Mouse (Mus musculus) forebrain, postnatal 0 days (tissue): ENCODE measurements around the gene Pcbp3. TPM values are rescaled to one million over a fixed set of nuclear protein-coding genes. Genes with fewer than 3 reads are reported as not detected.

Experiments used
- ATAC-seq: fragments of 200-750 bp; cut with Nextera tagmentation; 2 replicates; pipeline ENCODE4 v1.8.0; 2017; ENCODE audit warnings: mild to moderate bottlenecking, moderate library complexity
- DNase-seq: peaks from one replicate; pipeline ENCODE4 v3.0.0-alpha.2; 2015
- H3K27ac ChIP-seq: fragments of 300-500 bp; sonication (generic); 2 replicates; pipeline ENCODE4 v1.5.1; 2014; ENCODE audit warnings: low read depth, mild to moderate bottlenecking, antibody characterized with exemption, low read length, moderate library complexity, mixed read lengths
- H3K27me3 ChIP-seq: fragments of 300-500 bp; sonication (generic); 2 replicates; pipeline ENCODE4 v1.6.1; 2014; ENCODE audit warnings: mild to moderate bottlenecking, low read length, mixed read lengths; ENCODE audit not compliant: insufficient read depth
- H3K36me3 ChIP-seq: fragments of 300-500 bp; sonication (generic); 2 replicates; pipeline ENCODE4 v1.6.1; 2014; ENCODE audit warnings: mild to moderate bottlenecking, moderate library complexity; ENCODE audit not compliant: insufficient read depth
- H3K4me1 ChIP-seq: fragments of 300-500 bp; sonication (generic); 2 replicates; pipeline ENCODE4 v1.6.1; 2014; ENCODE audit warnings: antibody characterized with exemption; ENCODE audit not compliant: insufficient read depth
- H3K4me2 ChIP-seq: fragments of 300-500 bp; sonication (generic); 2 replicates; pipeline ENCODE4 v1.6.1; 2014; ENCODE audit warnings: low read depth, mild to moderate bottlenecking, moderate library complexity
- H3K4me3 ChIP-seq: fragments of 300-500 bp; sonication (generic); 2 replicates; pipeline ENCODE4 v1.5.1; 2014; ENCODE audit warnings: low read depth, low read length, mixed read lengths
- H3K9ac ChIP-seq: fragments of 300-500 bp; sonication (generic); 2 replicates; pipeline ENCODE4 v1.6.1; 2014; ENCODE audit warnings: mild to moderate bottlenecking
- H3K9me3 ChIP-seq: fragments of 300-500 bp; sonication (generic); 2 replicates; pipeline ENCODE4 v1.6.1; 2016; ENCODE audit warnings: low read length
- CTCF ChIP-seq: sonication (generic); IDR thresholded peaks from 2 replicates; pipeline ENCODE4 v1.5.1; 2016; ENCODE audit warnings: antibody characterized with exemption, control low read depth, low read depth
- WGBS: fragments of 180-500 bp; shearing (Covaris S2); extraction: QIAGEN DNeasy Blood & Tissue Kit; methylation state at CpG from one replicate; pipeline ENCODE4 v1.1.7; 2014; 5-methylcytosine and 5-hydroxymethylcytosine counted together
- polyA plus RNA-seq: library from polyadenylated mRNA; unstranded; fragments of >200 nt; fragmentation: Nextera tagmentation; extraction: Ambion mirVana; gene quantifications from 2 replicates; pipeline ENCODE4 v1.2.1, GENCODE M21; 2015
- total RNA-seq: library from RNA; depleted of rRNA; stranded (reverse); fragments of >200 nt; gene quantifications from 2 replicates; pipeline ENCODE4 v1.2.3, GENCODE M21; 2014

The Pcbp3 gene
- total and polyA plus RNA-seq, 2 experiments from 2014 or later: 40.4 to 78.6 TPM

- no peak overlapping the region for H3K4me3 ChIP-seq
Measured at GRCm38 (mm10) chr10:76963997-76964396, 2.3 kb upstream of the Pcbp3 start.

DNA sequence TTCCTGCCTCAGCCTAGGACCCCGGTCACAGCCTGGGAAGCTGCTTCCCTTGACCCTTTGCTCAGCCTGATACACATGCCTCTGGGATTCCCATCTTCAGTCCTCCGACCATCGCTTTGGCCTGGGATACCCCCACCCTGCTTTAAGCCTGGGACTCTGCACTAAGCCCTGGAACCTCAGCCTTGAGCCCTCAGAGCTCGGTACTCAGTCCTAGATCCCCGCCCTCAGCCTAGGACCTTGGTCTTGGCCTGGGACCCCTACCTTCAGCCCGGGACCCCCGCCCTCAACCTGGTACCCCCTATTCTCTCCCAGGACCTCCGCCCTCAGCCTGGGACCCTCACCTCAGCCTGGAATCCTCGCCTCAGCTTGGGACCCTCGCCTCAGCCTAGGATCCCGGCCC, 531 bp downstream of the Pcbp3 start:
- no peaks in the 10 kb centered on the region for H3K27me3 ChIP-seq
- TF ChIP-seq CTCF: no peak
- 9% methylated on average over 11 of the region's 11 CpGs for WGBS
- 0 out of 2 replicates have a peak, but pooled peaks cover 4% of the 10 kb centered on the region for H3K4me1 ChIP-seq
- no peaks in the 10 kb centered on the region for H3K36me3 ChIP-seq
- H3K27ac ChIP-seq: no peak overlapping the region
- no peaks in the 10 kb centered on the region for H3K9me3 ChIP-seq
- ATAC-seq (no peak), DNase-seq (no peak)
- peak overlapping the region; percentile 95 for H3K4me2 ChIP-seq
- H3K9ac ChIP-seq: peak overlapping the region; percentile 70
- H3K4me3 ChIP-seq: peak overlapping the region; percentile 63

More at GRCm38 (mm10) chr10:76963997-76964396, 2.3 kb upstream of the Pcbp3 start:
- H3K27me3 ChIP-seq: no peaks in the 10 kb centered on the region
- DNase-seq: peak; percentile 17
- no peak for TF ChIP-seq CTCF
- 0 out of 2 replicates have a peak, but pooled peaks cover 4% of the 10 kb centered on the region for H3K4me1 ChIP-seq
- H3K4me2 ChIP-seq: 0 out of 2 replicates have a peak overlapping the region, but pooled peaks have one; percentile 5
- peak overlapping the region; percentile 50; the same call in 1 of the 2 replicates for H3K27ac ChIP-seq
- H3K9me3 ChIP-seq: no peaks in the 10 kb centered on the region
- ATAC-seq: no peak
- WGBS: 44% methylated on average over 9 of the region's 9 CpGs
- H3K9ac ChIP-seq: no peak overlapping the region
- H3K36me3 ChIP-seq: no peaks in the 10 kb centered on the region

DNA sequence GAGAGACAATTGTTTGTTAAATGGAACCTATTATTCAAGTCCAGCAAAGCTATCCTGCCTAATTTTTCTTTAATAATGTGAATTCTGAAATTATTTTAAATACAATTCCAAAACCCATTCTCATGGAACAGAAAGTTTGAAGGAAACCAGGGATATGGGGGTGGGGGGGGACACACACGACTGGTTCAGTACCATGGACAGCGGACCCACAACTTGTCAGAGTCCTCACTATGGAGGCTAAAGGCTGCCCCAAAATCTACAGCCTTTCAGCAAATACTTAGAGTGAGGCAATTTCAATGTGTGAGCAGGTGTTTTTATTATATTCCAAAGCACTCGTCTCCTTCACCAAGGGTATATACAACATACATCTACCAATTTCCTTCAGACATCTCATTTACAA, 3.5 kb downstream of the Pcbp3 start:
- H3K9ac ChIP-seq: no peak overlapping the region

DNA sequence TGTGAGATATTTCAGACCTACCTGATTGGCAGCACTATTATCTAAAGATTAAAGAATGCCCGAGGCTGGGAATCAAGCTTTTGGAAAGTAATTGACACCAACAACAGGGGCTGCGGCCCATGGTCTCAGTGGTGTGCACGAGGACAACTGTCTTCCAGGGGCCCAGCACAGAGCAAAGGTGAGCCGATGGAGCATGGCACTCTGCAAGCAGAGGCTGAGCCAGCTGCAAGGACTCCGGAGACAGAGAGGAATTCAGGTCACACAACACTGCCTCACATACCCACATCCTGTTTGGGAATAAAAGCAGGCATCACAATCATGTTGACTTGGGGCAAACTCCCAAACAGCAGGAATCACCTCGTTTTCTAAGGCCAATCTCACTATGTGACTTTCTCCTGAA, 5.5 kb downstream of the Pcbp3 start:
- ATAC-seq (no peak), DNase-seq (no peak)
- Histone ChIP-seq H3K27me3 (no peaks in the 10 kb centered on the region), H3K9me3 (no peaks in the 10 kb centered on the region), H3K9ac (no peak overlapping the region), H3K4me1 (no peaks in the 10 kb centered on the region), H3K4me2 (no peak overlapping the region), H3K4me3 (no peak overlapping the region), H3K27ac (no peak overlapping the region), H3K36me3 (no peaks in the 10 kb centered on the region)
- WGBS: 15% methylated on average over 6 of the region's 6 CpGs
- no peak for TF ChIP-seq CTCF

More for the DNA sequence above, 3.5 kb downstream of the Pcbp3 start:
- Histone ChIP-seq H3K27me3 (no peaks in the 10 kb centered on the region), H3K9me3 (no peaks in the 10 kb centered on the region), H3K4me3 (no peak overlapping the region), H3K27ac (no peak overlapping the region), H3K4me2 (no peak overlapping the region), H3K4me1 (0 out of 2 replicates have a peak, but pooled peaks cover 4% of the 10 kb centered on the region), H3K36me3 (no peaks in the 10 kb centered on the region)
- 61% methylated on average over 3 of the region's 3 CpGs for WGBS
- DNase-seq (no peak), ATAC-seq (no peak)
- TF ChIP-seq CTCF: no peak

- H3K36me3 ChIP-seq: no peaks in the 10 kb centered on the region
- ATAC-seq (no peak), DNase-seq (no peak)
- no peaks in the 10 kb centered on the region for H3K4me1 ChIP-seq
- no peak overlapping the region for H3K27ac ChIP-seq
- no peaks in the 10 kb centered on the region for H3K9me3 ChIP-seq
- no peak overlapping the region for H3K9ac ChIP-seq
- H3K4me2 ChIP-seq: no peak overlapping the region
- H3K4me3 ChIP-seq: no peak overlapping the region
- H3K27me3 ChIP-seq: no peaks in the 10 kb centered on the region
- no peak for TF ChIP-seq CTCF
- WGBS: 63% methylated on average over 4 of the region's 4 CpGs
Measured at GRCm38 (mm10) chr10:76941038-76941437, 20.6 kb downstream of the Pcbp3 start.

DNA sequence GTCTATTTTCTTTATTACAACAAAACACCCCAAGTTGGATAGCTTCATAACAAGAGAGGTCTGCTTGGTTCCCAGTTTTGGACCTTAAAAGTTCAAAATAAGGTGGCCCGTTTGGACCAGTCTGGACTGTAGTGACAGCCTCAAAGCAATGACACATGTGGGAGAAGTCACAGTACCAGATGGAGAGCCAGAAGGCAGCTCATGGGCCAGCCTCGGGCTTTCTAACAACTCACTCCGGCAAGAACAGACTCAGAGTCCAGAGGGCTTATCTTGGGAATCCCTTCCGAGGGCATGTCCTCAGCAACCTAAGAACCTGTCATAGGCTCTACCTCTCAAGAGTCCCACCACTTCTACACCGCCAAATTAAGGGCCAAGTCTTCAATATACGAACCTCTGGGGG, 24.9 kb downstream of the Pcbp3 start:
- no peak overlapping the region for H3K9ac ChIP-seq
- no peaks in the 10 kb centered on the region for H3K9me3 ChIP-seq
- H3K27ac ChIP-seq: no peak overlapping the region
- TF ChIP-seq CTCF: no peak
- no peaks in the 10 kb centered on the region for H3K27me3 ChIP-seq
- H3K4me2 ChIP-seq: no peak overlapping the region
- 88% methylated on average over 6 of the region's 6 CpGs for WGBS
- no peak for ATAC-seq
- H3K4me3 ChIP-seq: no peak overlapping the region
- no peaks in the 10 kb centered on the region for H3K4me1 ChIP-seq
- H3K36me3 ChIP-seq: no peaks in the 10 kb centered on the region
- DNase-seq: no peak

- Histone ChIP-seq H3K9me3 (no peaks in the 10 kb centered on the region), H3K27me3 (no peaks in the 10 kb centered on the region), H3K4me1 (no peaks in the 10 kb centered on the region), H3K27ac (no peak overlapping the region), H3K36me3 (no peaks in the 10 kb centered on the region), H3K4me3 (no peak overlapping the region), H3K4me2 (no peak overlapping the region), H3K9ac (no peak overlapping the region)
- TF ChIP-seq CTCF: no peak
- DNase-seq (no peak), ATAC-seq (no peak)
- WGBS: 81% methylated on average over 5 of the region's 5 CpGs
Measured at GRCm38 (mm10) chr10:76934805-76935204, 26.9 kb downstream of the Pcbp3 start.

- DNase-seq (no peak), ATAC-seq (no peak)
- TF ChIP-seq CTCF: no peak
- no peak overlapping the region for H3K9ac ChIP-seq
- H3K4me2 ChIP-seq: no peak overlapping the region
- no peaks in the 10 kb centered on the region for H3K36me3 ChIP-seq
- H3K4me3 ChIP-seq: no peak overlapping the region
- no peaks in the 10 kb centered on the region for H3K4me1 ChIP-seq
- no peaks in the 10 kb centered on the region for H3K9me3 ChIP-seq
- H3K27ac ChIP-seq: no peak overlapping the region
- H3K27me3 ChIP-seq: no peaks in the 10 kb centered on the region
- WGBS: 62% methylated on average over 1 of the region's 1 CpGs
Measured at GRCm38 (mm10) chr10:76931794-76932193, 29.9 kb downstream of the Pcbp3 start.
